Mouse (Mus musculus) megakaryocyte progenitor cell, adult 5-6 weeks (primary cell): ENCODE results near the gene Armc2. TPM values are rescaled to one million over a fixed set of nuclear protein-coding genes. Genes with fewer than 3 reads are reported as not detected.
"Not testable (repeated sequence)": the region's sequence is repeated elsewhere in the genome, so short reads cannot be mapped to it uniquely, and the experiment has no call there.

Experiments
- ATAC-seq: replicated peaks from 2 replicates; pipeline ENCODE4 v1.8.0; 2016; ENCODE audit warnings: mild to moderate bottlenecking, moderate TSS enrichment, inconsistent platforms; ENCODE audit not compliant: poor library complexity
- total RNA-seq, 2 experiments: library from RNA; stranded (forward) in 1 of 2; stranded (reverse) in 1 of 2; fragments of 157-497, 149-512 nt in 1 of 2; fragments of 200-1000 nt in 1 of 2; gene quantifications; 2 replicates each; pipeline versions ENCODE4 v1.2.3 to v1.2.4; 2015 to 2017

Armc2 gene
- total RNA-seq, 2 experiments from 2014 or later = 0.46 to 1.7 TPM

DNA sequence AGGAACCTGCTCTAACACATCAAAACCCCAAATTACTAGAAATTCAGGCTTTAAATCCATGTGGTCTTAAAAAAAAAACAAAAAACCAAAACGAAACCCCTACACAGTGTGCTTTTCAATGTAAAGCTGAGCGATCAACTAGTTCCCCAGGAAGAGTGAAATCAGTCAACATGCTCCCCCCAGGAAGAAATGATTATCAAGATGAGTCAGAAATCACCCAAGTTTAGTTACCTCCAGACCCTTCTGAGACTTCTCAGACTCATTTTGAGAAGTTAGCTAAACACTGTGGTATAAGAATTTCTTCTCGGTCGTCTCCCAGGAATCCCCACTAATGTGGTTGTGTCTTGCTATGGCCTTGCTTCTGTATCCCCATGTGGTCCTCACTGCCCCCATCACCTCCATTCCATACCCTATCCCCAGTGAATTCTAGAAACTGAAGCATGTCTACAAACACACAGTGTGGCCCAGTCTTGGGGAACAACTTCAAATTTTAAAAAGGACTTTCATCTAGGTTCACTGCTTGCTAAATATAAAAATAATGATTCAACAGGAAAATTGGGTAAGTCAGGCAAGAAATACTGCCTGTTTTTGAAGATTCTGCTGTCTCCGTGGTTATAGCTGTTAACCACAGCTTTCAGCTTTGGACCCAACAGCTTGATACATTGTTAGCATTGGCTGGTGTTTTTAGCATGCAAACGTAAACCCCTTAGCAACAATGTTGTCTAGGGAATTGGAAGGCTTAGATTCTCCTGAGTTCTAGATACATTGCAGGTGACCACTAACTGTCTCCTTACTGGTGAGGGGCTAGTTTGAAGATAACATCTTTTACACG is 39.6 kb downstream of the Armc2 start:
- peak; percentile 55 for ATAC-seq

DNA sequence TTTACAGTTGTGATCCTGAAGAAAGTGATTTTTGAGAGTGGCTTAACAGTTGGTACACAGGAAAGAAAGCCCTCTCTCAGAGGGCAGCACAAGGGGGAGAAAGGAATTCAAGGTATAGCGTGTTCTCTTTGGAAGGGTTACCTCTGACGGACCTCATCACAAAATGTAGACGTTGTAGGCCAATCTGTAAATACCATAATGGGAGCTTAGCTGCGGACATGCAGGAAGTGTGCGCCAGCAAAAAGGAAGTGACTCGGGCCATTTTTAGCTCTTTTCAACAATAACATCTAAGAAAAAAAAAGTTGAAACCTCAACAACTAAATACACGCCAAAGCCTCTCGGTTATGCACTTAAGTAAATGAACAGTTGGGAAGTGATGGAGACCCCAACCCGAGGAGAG is 45.6 kb downstream of the Armc2 start:
- no peak for ATAC-seq

DNA sequence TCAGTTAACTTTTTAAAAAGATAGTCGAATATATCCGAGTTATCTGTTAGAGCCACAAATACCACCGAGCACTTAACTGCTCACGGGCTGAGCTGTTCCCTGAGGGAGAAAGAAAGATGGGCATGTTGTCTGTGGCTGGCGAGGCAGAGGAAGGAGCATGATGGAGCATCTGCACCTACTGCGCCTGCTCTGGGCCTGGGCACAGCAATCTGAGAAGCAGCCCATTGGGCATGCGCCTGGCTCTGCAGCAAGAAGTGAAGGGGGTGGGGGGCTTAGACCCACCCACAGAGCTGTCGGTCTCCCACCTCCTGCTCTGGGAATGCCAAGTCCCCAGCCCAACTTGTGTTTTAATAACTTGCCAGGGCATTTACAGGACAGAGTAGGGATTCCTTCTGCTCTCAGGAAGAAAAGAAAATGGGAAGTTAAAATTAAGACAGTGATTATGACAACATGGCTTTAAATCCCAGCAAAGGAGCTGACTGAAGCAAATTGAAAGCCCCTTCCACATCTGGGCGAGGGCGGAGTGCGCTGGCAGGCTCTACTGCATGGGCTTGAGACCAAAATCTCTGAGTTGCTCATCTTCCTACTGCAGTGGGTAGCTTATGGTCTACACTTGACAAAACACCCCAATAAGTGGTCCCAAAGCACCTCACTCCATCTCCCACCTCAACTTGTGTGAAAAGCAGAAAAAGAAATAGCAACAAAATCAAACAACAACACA is 50.2 kb downstream of the Armc2 start:
- no peak for ATAC-seq

GRCm38 (mm10) chr10:41962725-41963124 is 55.5 kb downstream of the Armc2 start:
- ATAC-seq = peak; percentile 23; the same call in 1 of the 2 replicates

GRCm38 (mm10) chr10:41959808-41960207 is 58.4 kb downstream of the Armc2 start:
- no peak; the same call in 1 of the 2 replicates for ATAC-seq

- ATAC-seq = no peak; the same call in 1 of the 2 replicates
These were observed 59.5 kb downstream of the Armc2 start for GRCm38 (mm10) chr10:41958677-41959274.

- peak; percentile 52; the same call in 1 of the 2 replicates for ATAC-seq
These were observed 60.6 kb downstream of the Armc2 start for GRCm38 (mm10) chr10:41957421-41958225.

- ATAC-seq = no peak
These were observed 64.7 kb downstream of the Armc2 start for GRCm38 (mm10) chr10:41953528-41953864.

DNA sequence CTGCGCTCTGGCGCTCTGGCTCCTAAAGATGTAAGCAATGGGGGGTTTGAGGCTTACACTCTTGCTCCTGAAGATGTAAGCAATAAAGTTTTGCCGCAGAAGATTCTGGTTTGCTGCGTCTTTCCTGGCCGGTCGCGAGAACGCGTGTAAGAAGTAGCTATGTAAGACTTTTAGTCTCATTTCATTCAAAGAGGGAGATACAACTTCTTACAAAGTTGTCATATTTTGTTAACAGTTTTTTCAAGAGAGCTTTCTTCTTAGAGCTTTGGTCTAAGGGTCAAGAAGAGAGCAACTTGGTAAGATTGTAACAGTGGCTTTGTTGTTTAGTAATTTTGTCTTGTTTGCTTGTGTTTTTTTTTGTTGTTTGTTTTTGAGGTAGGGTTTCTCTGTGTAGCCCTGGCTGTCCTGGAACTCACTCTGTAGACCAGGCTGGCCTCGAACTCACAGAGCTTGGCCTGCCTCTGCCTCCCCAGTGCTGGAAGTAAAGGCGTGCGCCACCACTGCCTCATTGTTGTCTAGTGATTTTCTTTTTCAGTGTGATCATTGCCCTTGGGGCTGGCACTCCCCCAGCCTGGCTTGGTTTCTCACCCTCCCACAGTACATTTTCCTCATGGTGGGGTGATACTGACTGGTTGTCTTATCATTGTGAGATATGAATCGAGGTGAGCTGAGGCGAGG is 65.3 kb downstream of the Armc2 start:
- no peak for ATAC-seq

GRCm38 (mm10) chr10:41952354-41952753 is 65.9 kb downstream of the Armc2 start:
- not testable (repeated sequence) for ATAC-seq

GRCm38 (mm10) chr10:41939090-41939489 is 79.2 kb downstream of the Armc2 start:
- no peak for ATAC-seq

DNA sequence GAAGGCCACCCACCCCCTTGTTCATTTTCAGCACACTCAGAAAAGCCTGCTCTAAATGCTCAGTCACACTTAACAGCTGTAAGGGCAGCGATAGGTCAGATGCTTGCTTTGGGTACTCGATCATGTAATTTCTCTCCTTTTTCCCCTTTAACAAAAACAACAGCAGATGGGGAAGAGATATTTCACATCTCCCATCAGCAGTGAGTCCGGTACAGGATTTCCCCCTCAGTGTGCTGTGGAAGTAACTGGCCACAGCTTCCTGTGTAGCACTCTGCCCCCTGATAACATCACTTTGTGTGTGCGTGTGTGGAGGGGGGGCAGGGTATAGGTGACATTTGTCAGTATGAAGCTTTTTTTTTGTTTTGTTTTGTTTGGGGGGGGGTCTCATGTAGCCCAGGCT is 81.1 kb downstream of the Armc2 start:
- peak; percentile 65 for ATAC-seq

GRCm38 (mm10) chr10:41936100-41936499 is 82.1 kb downstream of the Armc2 start:
- no peak for ATAC-seq

DNA sequence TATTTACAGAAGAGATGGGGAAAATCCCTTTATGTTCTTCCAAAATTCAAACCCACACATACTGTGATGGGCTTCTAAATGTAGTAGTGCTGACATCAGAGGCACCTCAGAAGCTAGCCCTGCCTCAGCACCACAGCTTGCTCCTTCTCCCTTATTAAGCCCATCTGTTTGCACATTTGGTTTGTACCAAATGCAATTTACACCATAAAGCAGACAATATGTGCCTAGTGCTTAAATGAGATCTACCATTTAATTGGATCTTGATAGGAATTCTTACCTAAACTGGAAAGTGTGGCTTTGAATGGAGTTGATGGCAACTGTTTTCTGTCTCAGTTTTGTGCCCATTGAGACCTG is 82.8 kb downstream of the Armc2 start:
- ATAC-seq = no peak

GRCm38 (mm10) chr10:41934633-41935475 is 83.4 kb downstream of the Armc2 start:
- peak; percentile 51 for ATAC-seq

- peak; percentile 56 for ATAC-seq
These were observed 84.7 kb downstream of the Armc2 start for GRCm38 (mm10) chr10:41933536-41933935.

DNA sequence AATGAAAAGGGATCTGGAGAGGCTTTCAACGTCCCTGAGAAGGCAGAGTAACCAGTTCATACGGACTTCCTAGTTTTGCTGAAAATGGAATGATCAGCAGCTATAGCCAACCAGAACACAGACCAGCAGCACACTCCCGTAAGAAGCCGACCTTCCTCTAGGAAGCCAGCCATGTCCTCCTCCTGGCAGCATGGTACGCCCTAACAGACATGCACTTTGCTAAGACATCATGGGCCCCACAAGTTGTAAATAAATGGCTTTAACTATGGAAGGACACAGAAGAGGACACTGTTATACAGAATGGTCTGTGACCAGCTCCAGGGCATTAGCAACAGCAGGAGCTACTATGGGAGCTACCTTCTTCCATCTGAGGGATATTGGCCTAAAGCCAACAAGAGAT is 85.3 kb downstream of the Armc2 start:
- ATAC-seq = no peak

GRCm38 (mm10) chr10:41931962-41932361 is 86.3 kb downstream of the Armc2 start:
- no peak for ATAC-seq

DNA sequence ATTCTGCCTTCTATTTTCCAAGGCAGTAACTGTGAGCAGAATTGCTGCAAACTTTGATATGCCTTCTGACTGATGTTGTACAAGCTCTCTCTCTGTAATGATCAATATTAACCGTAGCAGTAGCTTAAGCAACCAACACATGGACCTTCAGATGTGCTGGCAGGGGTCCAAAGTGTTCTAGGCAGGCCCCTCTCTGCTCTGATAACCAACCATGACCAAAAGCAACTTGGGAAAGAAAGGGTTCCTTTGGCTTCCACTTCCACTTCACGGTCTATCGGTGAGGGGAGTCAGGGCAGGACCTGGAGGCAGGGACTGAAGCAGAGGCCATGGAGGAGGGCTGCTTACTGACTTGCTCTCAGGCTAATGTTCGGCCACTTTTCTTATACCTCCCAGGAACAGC is 87.3 kb downstream of the Armc2 start:
- ATAC-seq = no peak

DNA sequence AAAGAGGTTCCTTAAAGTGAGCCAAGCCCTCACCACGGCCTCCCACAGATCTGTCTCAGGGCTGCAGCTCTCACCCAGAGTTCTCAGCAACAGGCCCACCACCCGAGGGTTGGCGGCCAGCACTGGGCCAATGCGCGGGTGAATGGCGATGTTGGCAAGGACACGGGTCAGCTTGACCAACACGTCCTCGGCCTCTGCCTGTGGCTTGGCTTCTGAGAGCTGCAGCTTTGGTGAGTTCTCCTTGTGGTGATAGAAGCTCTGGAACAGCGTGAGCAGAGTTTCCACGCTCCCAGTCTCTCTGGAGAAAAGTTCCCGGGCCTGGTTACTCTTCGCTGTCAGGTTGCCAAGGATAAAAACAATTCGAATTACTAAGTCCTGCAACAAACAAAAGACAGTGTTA is 91.5 kb downstream of the Armc2 start:
- ATAC-seq = no peak
